Mouse (Mus musculus): ENCODE data around the gene Fam32a. TPM values are rescaled to one million over a fixed set of nuclear protein-coding genes. Genes with fewer than 3 reads are reported as not detected.

Fam32a gene
- polyA plus RNA-seq, 1 experiment, result 62.5 TPM

GRCm38 (mm10) chr8:72261872-72262271, 42.3 kb downstream of the Fam32a start:
- 91% methylated on average over 5 of the region's 5 CpGs for WGBS

GRCm38 (mm10) chr8:72262756-72263155, 43.2 kb downstream of the Fam32a start:
- Histone ChIP-seq H3K4me3 (ENCODE audit: control insufficient read depth, insufficient read depth, low read length) (no peak overlapping the region), H3K36me3 (ENCODE audit: control insufficient read depth, insufficient read depth, low read length) (no peaks in the 10 kb centered on the region), H3K4me1 (replicated peaks; ENCODE audit: control insufficient read depth, insufficient read depth, low read length) (peaks cover 8% of the 10 kb centered on the region), H3K27me3 (ENCODE audit: control insufficient read depth, insufficient read depth, low read length) (no peaks in the 10 kb centered on the region), H3K27ac (ENCODE audit: control insufficient read depth, insufficient read depth, low read length) (no peak overlapping the region)
- DNase-seq, result no peak
- TF ChIP-seq POLR2A (IDR thresholded peaks at IDR 0.05; ENCODE audit: control insufficient read depth, extremely low read depth, insufficient read depth, low read length, poor library complexity) (no peak), CTCF (IDR thresholded peaks at IDR 0.05; ENCODE audit: borderline replicate concordance, control insufficient read depth, extremely low read depth, insufficient read depth, low read length, poor library complexity) (no peak)
- WGBS, result 98% methylated on average over 2 of the region's 2 CpGs

More at GRCm38 (mm10) chr8:72261872-72262271, 42.3 kb downstream of the Fam32a start:
- Histone ChIP-seq H3K27ac (ENCODE audit: control insufficient read depth, insufficient read depth, low read length) (no peak overlapping the region), H3K27me3 (ENCODE audit: control insufficient read depth, insufficient read depth, low read length) (no peaks in the 10 kb centered on the region), H3K4me1 (replicated peaks; ENCODE audit: control insufficient read depth, insufficient read depth, low read length) (peaks cover 8% of the 10 kb centered on the region), H3K36me3 (ENCODE audit: control insufficient read depth, insufficient read depth, low read length) (no peaks in the 10 kb centered on the region), H3K4me3 (ENCODE audit: control insufficient read depth, insufficient read depth, low read length) (no peak overlapping the region)
- DNase-seq, result no peak
- TF ChIP-seq CTCF (IDR thresholded peaks at IDR 0.05; ENCODE audit: borderline replicate concordance, control insufficient read depth, extremely low read depth, insufficient read depth, low read length, poor library complexity) (no peak), POLR2A (IDR thresholded peaks at IDR 0.05; ENCODE audit: control insufficient read depth, extremely low read depth, insufficient read depth, low read length, poor library complexity) (no peak)

GRCm38 (mm10) chr8:72263451-72263850, 43.9 kb downstream of the Fam32a start:
- Histone ChIP-seq H3K4me3 (ENCODE audit: control insufficient read depth, insufficient read depth, low read length) (no peak overlapping the region), H3K36me3 (ENCODE audit: control insufficient read depth, insufficient read depth, low read length) (no peaks in the 10 kb centered on the region), H3K27me3 (ENCODE audit: control insufficient read depth, insufficient read depth, low read length) (no peaks in the 10 kb centered on the region; the same call in 1 of the 2 replicates), H3K4me1 (replicated peaks; ENCODE audit: control insufficient read depth, insufficient read depth, low read length) (peaks cover 12% of the 10 kb centered on the region), H3K27ac (ENCODE audit: control insufficient read depth, insufficient read depth, low read length) (no peak overlapping the region)
- TF ChIP-seq POLR2A (IDR thresholded peaks at IDR 0.05; ENCODE audit: control insufficient read depth, extremely low read depth, insufficient read depth, low read length, poor library complexity) (no peak), CTCF (IDR thresholded peaks at IDR 0.05; ENCODE audit: borderline replicate concordance, control insufficient read depth, extremely low read depth, insufficient read depth, low read length, poor library complexity) (no peak)
- WGBS, result 95% methylated on average over 7 of the region's 7 CpGs
- DNase-seq, result no peak

- DNase-seq, result no peak
- no peak overlapping the region for H3K4me3 ChIP-seq (ENCODE audit: control insufficient read depth, insufficient read depth, low read length)
- H3K27ac ChIP-seq (ENCODE audit: control insufficient read depth, insufficient read depth, low read length), result no peak overlapping the region
- 33% methylated on average over 7 of the region's 7 CpGs for WGBS
- no peaks in the 10 kb centered on the region for H3K36me3 ChIP-seq (ENCODE audit: control insufficient read depth, insufficient read depth, low read length)
- no peaks in the 10 kb centered on the region; the same call in 1 of the 2 replicates for H3K27me3 ChIP-seq (ENCODE audit: control insufficient read depth, insufficient read depth, low read length)
- TF ChIP-seq CTCF (IDR thresholded peaks at IDR 0.05; ENCODE audit: borderline replicate concordance, control insufficient read depth, extremely low read depth, insufficient read depth, low read length, poor library complexity) (no peak), POLR2A (IDR thresholded peaks at IDR 0.05; ENCODE audit: control insufficient read depth, extremely low read depth, insufficient read depth, low read length, poor library complexity) (no peak)
- peaks cover 16% of the 10 kb centered on the region for H3K4me1 ChIP-seq (replicated peaks; ENCODE audit: control insufficient read depth, insufficient read depth, low read length)
These were observed 45.8 kb downstream of the Fam32a start for GRCm38 (mm10) chr8:72265342-72265741.

GRCm38 (mm10) chr8:72266671-72267070, 47.1 kb downstream of the Fam32a start:
- Histone ChIP-seq H3K4me1 (replicated peaks; ENCODE audit: control insufficient read depth, insufficient read depth, low read length) (peaks cover 12% of the 10 kb centered on the region), H3K36me3 (ENCODE audit: control insufficient read depth, insufficient read depth, low read length) (no peaks in the 10 kb centered on the region), H3K4me3 (ENCODE audit: control insufficient read depth, insufficient read depth, low read length) (no peak overlapping the region), H3K27me3 (ENCODE audit: control insufficient read depth, insufficient read depth, low read length) (no peaks in the 10 kb centered on the region; the same call in 1 of the 2 replicates), H3K27ac (ENCODE audit: control insufficient read depth, insufficient read depth, low read length) (no peak overlapping the region)
- TF ChIP-seq POLR2A (IDR thresholded peaks at IDR 0.05; ENCODE audit: control insufficient read depth, extremely low read depth, insufficient read depth, low read length, poor library complexity) (no peak), CTCF (IDR thresholded peaks at IDR 0.05; ENCODE audit: borderline replicate concordance, control insufficient read depth, extremely low read depth, insufficient read depth, low read length, poor library complexity) (no peak)
- no peak for DNase-seq

GRCm38 (mm10) chr8:72267106-72267505, 47.6 kb downstream of the Fam32a start:
- TF ChIP-seq POLR2A (IDR thresholded peaks at IDR 0.05; ENCODE audit: control insufficient read depth, extremely low read depth, insufficient read depth, low read length, poor library complexity), result no peak
- no peak for TF ChIP-seq CTCF (IDR thresholded peaks at IDR 0.05; ENCODE audit: borderline replicate concordance, control insufficient read depth, extremely low read depth, insufficient read depth, low read length, poor library complexity)
- Histone ChIP-seq H3K4me3 (ENCODE audit: control insufficient read depth, insufficient read depth, low read length) (no peak overlapping the region), H3K36me3 (ENCODE audit: control insufficient read depth, insufficient read depth, low read length) (no peaks in the 10 kb centered on the region), H3K27me3 (ENCODE audit: control insufficient read depth, insufficient read depth, low read length) (no peaks in the 10 kb centered on the region; the same call in 1 of the 2 replicates), H3K4me1 (replicated peaks; ENCODE audit: control insufficient read depth, insufficient read depth, low read length) (peaks cover 12% of the 10 kb centered on the region), H3K27ac (ENCODE audit: control insufficient read depth, insufficient read depth, low read length) (no peak overlapping the region)
- 99% methylated on average over 8 of the region's 8 CpGs for WGBS
- DNase-seq, result no peak

DNA sequence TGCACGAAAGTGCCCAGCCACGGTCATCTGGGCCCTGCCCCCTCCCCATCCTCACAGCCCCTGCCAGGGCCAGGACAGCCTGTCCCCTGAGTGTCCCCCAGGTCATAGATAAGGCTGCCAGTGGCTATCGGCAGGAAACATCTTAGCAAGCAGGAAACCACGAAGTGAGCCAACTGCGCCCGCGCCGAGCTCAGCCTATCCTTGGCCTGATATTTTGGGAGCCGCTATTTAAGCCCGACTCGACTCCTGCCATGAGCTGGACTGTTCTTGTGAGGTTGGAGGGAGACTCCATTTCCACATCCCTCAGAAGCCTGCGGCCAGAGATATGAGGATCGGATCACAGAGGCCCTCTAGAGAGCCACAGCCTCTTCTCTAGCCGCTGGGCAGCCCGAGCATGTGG, 48.8 kb downstream of the Fam32a start:
- no peaks in the 10 kb centered on the region for H3K36me3 ChIP-seq (ENCODE audit: control insufficient read depth, insufficient read depth, low read length)
- WGBS, result 20% methylated on average over 15 of the region's 15 CpGs
- no peak overlapping the region for H3K27ac ChIP-seq (ENCODE audit: control insufficient read depth, insufficient read depth, low read length)
- H3K27me3 ChIP-seq (ENCODE audit: control insufficient read depth, insufficient read depth, low read length), result no peaks in the 10 kb centered on the region; the same call in 1 of the 2 replicates
- H3K4me3 ChIP-seq (ENCODE audit: control insufficient read depth, insufficient read depth, low read length), result no peak overlapping the region
- TF ChIP-seq POLR2A (IDR thresholded peaks at IDR 0.05; ENCODE audit: control insufficient read depth, extremely low read depth, insufficient read depth, low read length, poor library complexity), result no peak
- no peak for TF ChIP-seq CTCF (IDR thresholded peaks at IDR 0.05; ENCODE audit: borderline replicate concordance, control insufficient read depth, extremely low read depth, insufficient read depth, low read length, poor library complexity)
- peaks cover 18% of the 10 kb centered on the region for H3K4me1 ChIP-seq (replicated peaks; ENCODE audit: control insufficient read depth, insufficient read depth, low read length)
- no peak for DNase-seq
